Mouse (Mus musculus): ENCODE data around the gene Wdr35.
"Not testable (repeated sequence)": the region's sequence is repeated elsewhere in the genome, so short reads cannot be mapped to it uniquely, and the experiment has no call there.

Wdr35 gene

DNA sequence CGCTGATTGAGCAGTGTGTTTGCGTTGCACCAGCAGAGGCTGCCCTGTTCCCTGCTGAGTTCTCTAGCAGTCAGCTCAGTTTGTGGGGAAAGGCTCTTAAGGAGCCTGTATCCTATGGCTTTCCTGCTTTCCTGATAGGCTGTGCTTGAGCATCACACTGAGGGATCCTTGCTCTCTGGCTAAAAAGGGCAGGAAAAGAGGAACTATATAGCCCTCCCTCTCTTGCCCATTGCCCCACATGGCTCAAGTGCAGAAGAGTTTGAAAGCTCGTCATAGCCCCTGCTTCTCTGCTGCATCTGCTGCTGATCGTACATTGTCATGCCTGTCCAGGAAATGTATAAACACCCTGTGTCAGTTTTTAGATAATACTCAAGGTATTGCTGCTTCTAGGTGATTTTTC is 33.5 kb downstream of the Wdr35 start:
- no peak for DNase-seq (ENCODE audit: extremely low spot score, low spot score)

DNA sequence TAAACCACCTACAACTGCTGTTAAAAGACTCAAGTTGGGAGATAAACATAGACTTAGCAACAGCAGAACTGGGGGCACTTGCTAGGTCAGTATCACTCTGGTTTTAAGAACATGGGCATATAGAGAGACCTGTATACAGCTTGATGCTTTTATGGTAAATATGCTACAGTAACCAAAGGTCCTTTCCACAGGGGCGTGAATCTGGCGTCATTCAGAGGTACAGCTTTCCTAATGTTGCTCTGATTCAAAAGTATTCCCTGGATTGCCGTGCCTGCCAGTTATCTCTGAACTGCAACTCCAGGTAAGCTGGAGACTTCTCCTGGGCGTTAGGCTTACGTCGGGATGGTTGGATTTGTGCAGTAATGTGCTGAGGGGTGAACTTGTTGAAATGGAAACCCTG is 34.1 kb downstream of the Wdr35 start:
- no peak for DNase-seq (ENCODE audit: extremely low spot score, low spot score)

GRCm38 (mm10) chr12:9010311-9010710 is 36.6 kb downstream of the Wdr35 start:
- no peak for DNase-seq (ENCODE audit: extremely low spot score, low spot score)

DNA sequence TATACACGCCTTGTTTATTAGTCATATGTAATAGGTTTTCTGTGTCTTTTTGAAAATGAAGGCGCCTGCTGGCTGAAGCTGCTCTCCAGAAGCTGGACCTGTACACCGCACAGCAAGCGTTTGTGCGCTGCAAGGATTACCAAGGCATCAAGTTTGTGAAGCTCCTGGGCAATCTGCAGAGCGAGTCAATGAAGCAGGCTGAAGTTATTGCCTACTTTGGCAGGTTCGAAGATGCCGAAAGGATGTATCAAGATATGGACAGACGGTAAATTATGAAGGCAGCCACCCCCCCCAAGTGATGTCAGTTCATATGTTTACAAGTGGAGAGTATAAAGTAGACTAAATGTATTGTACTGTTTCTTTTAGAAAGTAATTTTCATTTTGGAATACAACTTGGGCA is 42.7 kb downstream of the Wdr35 start:
- DNase-seq (ENCODE audit: extremely low spot score, low spot score) = no peak

DNA sequence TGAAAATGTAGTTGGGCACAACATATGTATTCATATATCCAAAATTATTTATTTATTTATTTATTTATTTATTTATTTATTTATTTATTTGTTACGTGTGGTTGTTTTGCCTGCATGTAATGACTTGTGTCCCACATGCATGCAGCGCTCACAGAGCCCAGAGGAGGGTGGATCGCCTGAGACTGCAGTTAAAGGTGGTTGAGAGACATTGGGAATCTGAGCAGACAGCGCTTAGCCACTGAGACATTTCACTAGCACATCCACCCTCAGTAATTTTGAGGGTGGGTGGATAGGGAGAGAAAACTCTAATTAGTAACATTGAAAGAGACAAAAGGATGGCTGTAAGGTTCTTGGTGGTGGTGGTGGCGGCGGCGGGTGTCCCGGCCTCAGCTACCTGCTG is 46.7 kb downstream of the Wdr35 start:
- no peak for DNase-seq (ENCODE audit: extremely low spot score, low spot score)

DNA sequence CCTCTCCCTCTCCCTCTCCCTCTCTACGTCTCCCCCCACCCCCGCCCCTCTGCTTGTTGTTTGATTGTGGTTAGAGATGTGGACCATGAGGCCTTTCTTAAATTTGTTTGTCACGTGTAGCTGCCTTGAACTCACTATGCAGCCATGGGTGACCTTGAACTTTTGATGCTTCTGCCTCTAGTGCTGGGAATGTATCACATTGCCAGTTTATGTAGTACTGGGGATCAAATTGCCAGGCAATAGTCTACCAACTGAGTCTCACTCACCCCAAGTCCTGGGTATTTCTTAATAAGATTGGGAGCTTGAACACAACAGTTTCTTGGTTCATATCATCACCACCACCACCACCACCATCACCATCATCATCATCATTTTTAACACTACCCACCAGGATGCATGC is 47.3 kb downstream of the Wdr35 start:
- no peak for DNase-seq (ENCODE audit: extremely low spot score, low spot score)

GRCm38 (mm10) chr12:9023031-9023430 is 49.3 kb downstream of the Wdr35 start:
- no peak for DNase-seq (ENCODE audit: extremely low spot score, low spot score)

GRCm38 (mm10) chr12:9024071-9024470 is 50.4 kb downstream of the Wdr35 start:
- DNase-seq (ENCODE audit: extremely low spot score, low spot score) = no peak

- DNase-seq (ENCODE audit: extremely low spot score, low spot score) = no peak
Measured at GRCm38 (mm10) chr12:9024736-9025135, 51.0 kb downstream of the Wdr35 start.

- no peak for DNase-seq (ENCODE audit: extremely low spot score, low spot score)
Measured at GRCm38 (mm10) chr12:9026843-9027242, 53.2 kb downstream of the Wdr35 start.

- not testable (repeated sequence) for DNase-seq (ENCODE audit: extremely low spot score, low spot score)
Measured at GRCm38 (mm10) chr12:9028816-9029215, 55.1 kb downstream of the Wdr35 start.

GRCm38 (mm10) chr12:9029506-9029887 is 55.8 kb downstream of the Wdr35 start:
- DNase-seq (ENCODE audit: extremely low spot score, low spot score) = no peak

GRCm38 (mm10) chr12:9029888-9030723 is 56.4 kb downstream of the Wdr35 start, which contains the start of gene Ttc32:
Gene Ttc32 (plus strand): TSS chr12:9029997.
- peak; percentile 99 for DNase-seq (ENCODE audit: extremely low spot score, low spot score)

DNA sequence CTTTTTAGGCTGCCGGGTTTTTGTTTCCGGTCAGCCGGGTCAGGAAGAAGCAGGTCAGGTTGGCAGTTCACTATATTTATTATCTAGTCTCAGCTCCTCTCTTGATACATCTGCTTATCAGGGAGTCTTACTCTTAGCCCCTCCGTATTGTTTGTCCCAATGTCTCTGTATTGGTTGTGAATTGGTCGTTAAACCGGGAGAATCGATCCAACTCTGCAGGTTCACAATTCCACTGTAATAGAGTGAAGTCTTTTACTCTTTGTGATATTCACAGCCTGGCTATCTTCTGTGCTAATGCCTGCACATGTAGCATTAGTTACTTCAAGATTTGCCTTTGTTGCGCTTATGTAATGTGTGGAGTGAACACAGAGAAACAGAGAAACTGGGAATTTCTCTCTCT is 57.5 kb downstream of the Wdr35 start:
- DNase-seq (ENCODE audit: extremely low spot score, low spot score) = no peak

DNA sequence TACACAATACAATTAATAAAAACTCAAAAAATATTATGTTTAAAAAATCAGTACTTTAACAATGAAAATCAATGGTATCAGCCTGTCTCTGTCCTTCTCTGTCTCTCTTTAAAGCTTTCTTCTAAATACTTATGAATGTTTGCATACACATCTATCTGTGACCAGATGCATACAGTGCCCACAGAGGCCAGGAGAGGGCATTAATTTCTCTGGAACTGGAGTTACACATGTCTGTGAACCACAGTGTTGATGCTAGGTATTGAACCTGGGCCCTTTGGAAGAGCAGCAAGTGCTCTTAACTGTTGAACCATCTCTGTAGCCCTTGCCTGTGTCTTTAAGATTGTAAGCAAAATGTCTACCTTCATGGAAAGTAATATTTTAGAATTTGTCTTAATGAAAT is 59.4 kb downstream of the Wdr35 start:
- no peak for DNase-seq (ENCODE audit: extremely low spot score, low spot score)

- DNase-seq (ENCODE audit: extremely low spot score, low spot score) = no peak
Measured at GRCm38 (mm10) chr12:9036409-9036808, 62.7 kb downstream of the Wdr35 start.

DNA sequence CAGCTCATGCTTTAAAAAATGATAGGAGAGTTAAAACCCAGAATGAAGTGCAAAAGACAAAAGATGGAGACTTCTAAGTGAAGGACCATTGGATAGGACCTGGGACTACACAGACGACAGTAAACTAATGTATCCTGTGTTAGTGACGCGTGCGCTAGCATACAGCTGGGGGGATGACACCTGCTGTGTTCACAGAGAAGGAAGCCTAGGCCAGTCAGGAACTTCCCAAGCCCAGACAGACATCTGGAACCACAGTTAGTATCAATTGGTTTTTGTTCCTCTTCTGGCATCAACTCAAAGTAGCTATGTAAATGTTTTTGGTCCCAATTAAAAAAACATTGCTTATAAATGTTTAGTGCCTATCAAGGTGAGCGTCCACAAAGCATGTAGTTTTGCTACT is 66.5 kb downstream of the Wdr35 start:
- DNase-seq (ENCODE audit: extremely low spot score, low spot score) = no peak

- no peak for DNase-seq (ENCODE audit: extremely low spot score, low spot score)
Measured at GRCm38 (mm10) chr12:9040686-9041085, 67.0 kb downstream of the Wdr35 start.

DNA sequence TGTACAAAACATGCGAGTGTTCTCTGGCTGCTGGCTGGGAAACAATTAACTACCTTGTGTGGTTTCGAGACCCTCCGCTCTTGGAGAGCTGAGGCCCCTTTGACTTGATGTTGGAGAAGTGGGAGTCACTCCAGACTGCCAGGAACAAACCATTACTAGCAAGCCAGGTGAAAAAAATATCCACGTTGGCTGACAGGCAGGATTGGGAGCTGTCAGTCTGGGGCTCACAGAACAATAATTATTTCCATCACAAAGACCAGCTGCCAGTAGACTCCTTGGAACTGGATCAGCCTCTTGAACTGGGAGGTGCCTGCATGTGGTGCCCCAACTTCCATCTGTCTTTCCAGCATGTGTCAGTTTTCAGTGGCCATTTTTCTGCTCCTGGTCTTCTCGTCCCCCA is 68.6 kb downstream of the Wdr35 start:
- no peak for DNase-seq (ENCODE audit: extremely low spot score, low spot score)

DNA sequence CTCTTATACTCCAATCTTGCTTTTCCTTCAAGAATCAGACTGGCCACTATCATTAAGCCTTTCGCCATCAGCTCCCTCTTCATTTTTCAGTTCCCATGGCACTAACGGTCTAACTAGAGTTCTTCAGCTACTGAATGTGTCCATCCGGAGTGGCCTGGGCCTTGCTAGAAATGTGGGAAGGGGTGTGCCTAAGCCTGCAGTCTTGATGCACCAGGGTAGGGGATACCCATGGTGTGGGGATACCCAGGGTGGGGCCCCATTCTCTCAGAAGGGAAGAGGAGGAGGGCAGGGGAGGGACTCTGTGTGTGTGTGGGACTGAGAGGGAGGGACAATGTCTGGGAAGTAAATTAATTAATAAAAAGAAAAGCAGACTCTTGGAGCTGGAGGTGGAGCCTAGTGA is 69.1 kb downstream of the Wdr35 start:
- DNase-seq (ENCODE audit: extremely low spot score, low spot score) = no peak

DNA sequence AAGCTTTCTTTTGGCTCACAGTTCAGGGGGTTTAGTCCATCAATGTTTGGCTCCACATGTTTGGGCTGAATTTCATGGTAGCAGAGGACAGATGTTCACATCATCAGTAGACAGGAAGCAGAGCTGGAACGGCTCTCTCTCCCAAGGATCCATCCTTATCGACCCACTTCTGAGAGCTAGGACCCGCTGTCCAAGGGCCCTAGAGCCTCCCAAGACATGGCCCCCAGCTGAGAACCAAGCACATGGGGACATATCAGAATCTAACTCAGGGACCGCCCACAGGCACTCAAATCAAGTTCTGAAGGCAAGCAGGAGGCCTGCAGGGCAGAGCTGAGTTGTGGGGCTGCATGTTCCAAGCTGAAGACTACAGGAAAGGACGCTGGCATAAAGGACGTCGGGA is 71.0 kb downstream of the Wdr35 start:
- DNase-seq (ENCODE audit: extremely low spot score, low spot score) = no peak

- no peak for DNase-seq (ENCODE audit: extremely low spot score, low spot score)
Measured at GRCm38 (mm10) chr12:9046674-9047073, 73.0 kb downstream of the Wdr35 start.

DNA sequence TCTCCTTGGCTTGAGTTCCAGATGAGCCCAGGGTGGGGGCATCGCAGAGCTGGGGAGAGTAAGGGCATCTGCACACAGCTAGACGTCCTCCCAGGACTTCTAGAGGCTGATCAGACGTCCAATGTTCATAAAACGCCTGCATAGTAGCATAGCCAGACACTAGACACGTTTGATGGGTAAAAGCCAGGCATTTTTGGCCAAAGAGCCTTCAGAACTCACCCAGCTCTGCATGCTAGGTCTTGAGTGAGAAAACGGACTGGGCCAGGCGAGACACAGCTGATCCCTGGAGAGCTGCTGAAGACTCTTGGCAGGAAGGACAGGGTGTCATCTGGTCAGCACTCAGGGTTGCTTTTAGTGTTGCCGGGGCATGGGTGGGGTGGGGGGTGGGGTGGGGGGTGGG is 74.4 kb downstream of the Wdr35 start:
- DNase-seq (ENCODE audit: extremely low spot score, low spot score) = no peak

DNA sequence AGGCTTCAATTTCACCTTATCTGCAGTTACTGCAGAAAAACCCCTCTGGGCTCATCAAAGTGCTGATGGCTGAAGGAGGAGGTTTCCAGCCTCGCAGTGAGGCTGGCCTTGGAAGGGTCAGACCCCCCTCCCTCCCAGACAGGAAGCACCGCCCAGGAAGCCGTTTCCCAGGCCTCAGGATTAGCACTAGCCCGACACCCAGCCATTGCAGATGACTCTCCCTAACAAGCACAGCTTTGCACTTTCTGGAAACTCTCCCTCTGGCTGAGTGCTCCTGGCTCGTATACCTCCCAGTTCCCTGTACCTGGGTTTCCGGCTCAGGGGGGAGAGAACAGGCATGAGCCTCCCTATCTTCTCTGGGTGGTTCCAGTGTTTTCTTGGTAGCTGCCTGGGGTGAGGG is 77.1 kb downstream of the Wdr35 start:
- DNase-seq (ENCODE audit: extremely low spot score, low spot score) = no peak

Data from neural tube, embryonic 10.5 days (tissue).